Mouse (Mus musculus): ENCODE measurements around the gene Exo1. TPM values are rescaled to one million over a fixed set of nuclear protein-coding genes. Genes with fewer than 3 reads are reported as not detected.

Exo1 gene
- polyA plus RNA-seq (2017; shearing (Covaris generic)): 10 to 100 TPM in 1 of 3 experiments, 1 to 10 TPM in 2; 2.4 to 24.1 (median 2.8) TPM

DNA sequence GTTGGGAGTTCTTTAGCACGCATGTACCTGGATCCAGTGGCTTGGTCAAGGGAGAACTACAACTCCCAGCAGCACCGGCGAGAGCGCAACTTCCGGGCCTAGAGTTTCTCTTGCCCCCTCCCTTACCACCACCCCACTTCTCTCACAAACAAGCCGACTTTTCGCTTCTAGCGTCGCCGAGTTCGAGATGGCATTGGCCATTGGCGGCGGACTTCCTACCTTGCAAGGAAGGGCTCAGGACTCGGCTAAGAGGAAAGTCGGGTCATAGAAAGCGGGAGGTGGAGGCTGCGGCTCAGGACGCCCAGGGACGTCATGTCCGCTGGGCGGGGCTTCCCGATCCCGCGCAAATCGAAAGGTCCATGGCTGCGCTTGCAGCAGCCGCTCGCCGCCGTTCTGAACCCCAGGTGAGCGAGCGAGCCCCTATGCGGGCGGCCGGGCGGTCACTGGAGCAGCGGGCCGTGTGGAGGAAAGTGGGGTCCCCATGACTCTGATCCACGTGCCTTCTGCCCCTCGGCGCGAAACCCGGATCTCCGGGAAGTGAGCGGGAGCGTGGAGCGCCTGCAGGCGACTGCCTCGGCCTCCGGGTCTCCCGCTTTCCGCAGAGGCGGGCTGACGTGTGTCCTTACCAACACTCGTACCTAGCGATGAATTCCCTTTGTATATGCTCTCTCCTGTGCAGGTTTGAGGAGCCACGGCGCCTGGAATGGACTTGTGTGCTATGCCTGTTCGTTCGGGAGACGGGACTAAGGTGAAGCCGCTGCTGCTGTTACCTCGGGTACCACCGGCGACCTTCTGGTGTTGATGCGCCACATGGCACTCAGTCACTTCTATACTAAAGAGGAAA, at the start of gene Exo1:
TSS of gene Exo1 (plus strand) at position 129 of the 844 bp plus-strand sequence.
- peak; percentile 97 for ATAC-seq

GRCm38 (mm10) chr1:175855515-175855914, 24.9 kb upstream of the Exo1 start:
- ATAC-seq: no peak

GRCm38 (mm10) chr1:175867050-175867449, 13.3 kb upstream of the Exo1 start:
- no peak for ATAC-seq

- ATAC-seq: no peak
These were observed 12.8 kb upstream of the Exo1 start for GRCm38 (mm10) chr1:175867558-175867957.

DNA sequence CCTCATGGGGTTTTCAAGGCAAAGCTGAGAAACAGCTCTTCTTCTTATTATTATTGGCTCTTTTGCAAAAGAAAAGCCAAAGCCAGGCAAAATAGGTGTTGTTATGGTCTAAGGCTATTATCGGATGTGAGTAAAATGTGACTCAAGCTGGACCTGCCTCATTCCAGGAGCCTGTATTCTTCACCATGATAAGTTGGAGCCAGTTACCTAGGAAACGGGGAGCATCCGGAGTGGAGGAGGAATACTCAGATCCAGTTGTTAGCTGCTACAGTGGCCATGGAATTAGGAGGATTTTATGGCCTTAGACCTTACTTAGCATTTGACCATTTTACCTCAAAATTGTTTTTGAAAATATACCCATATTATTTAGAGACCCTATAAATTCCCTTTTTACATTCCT, 9.7 kb upstream of the Exo1 start:
- no peak for ATAC-seq

DNA sequence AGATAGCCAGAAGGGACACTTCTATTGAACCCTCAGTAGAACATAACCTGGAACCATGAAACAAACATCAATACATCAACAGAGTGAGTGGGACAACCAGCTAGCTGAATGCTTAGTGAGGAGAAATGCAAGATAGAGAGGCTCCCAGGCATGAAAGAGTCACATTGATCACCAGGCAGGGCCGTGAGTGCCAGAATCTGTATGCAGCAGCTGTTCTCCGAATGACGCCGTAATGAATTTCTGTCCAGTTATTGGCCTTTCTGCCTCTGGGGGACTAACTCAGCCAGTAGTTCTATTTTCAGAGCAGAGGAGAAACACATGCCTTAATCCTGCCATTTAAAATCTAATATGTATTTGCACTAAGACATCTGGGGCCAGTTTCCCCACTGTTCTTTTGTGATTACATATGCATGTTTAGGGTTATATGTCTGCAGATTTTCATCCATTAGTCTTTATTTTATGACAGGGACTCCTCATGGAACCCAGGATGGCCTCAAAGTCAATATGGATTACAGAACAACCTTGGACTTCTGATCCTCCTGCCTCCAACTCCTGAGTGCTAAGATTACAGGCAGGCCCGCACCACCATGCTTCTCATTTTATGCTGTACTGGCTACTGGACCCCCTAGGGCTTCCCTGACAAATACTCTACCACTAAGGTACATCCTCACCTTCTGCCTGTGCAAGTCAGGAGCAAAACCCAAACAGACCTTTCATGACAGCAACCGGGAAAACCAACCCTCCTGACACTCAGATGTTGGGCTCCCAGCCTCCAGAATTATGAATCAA, 8.2 kb upstream of the Exo1 start:
- ATAC-seq: no peak

- ATAC-seq: no peak
These were observed 3.0 kb downstream of the Exo1 start for GRCm38 (mm10) chr1:175883398-175883797.

DNA sequence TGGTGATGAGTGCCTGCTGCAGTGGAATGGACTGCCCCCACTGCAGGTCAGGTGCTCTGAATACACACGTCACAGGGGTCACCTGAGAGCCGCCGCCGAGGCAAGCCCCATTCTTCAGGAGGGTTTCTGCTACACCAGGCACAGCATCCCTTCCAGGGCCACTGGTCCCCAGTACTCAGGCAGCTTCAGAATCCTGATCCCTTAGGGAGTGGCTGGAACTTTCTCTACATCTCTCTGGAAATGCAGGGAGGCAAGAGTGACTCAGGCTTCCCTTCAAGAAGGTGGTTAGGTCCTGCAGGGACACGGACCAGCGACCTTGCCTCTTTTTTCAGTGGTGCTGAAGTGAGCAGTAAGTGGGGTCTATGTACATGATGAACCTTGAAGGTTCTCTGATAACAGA, 12.9 kb downstream of the Exo1 start:
- ATAC-seq: no peak

DNA sequence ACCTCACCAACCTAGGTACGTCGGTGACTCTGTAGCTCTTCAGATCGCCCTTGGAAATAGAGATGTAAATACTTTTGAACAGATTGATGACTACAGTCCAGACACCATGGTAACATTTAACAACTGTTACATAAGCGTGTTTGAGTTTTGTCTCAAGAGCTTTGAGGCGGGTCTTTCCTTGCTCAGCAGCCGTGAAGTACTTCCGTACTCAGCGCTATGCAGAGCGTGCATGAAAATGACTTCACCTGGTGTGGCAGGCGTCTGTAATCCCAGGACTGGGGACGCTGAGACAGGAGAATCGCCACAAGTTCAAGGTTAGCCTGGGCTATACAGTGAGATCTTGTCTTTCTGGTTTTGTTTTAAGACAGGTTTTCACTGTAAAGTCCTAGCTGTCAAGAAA, 13.3 kb downstream of the Exo1 start:
- ATAC-seq: no peak

- no peak for ATAC-seq
These were observed 30.8 kb downstream of the Exo1 start for GRCm38 (mm10) chr1:175911207-175911606.

- ATAC-seq: no peak
These were observed 31.7 kb downstream of the Exo1 start for GRCm38 (mm10) chr1:175912038-175912437.

- no peak for ATAC-seq
These were observed 33.4 kb downstream of the Exo1 start for GRCm38 (mm10) chr1:175913728-175914303.

GRCm38 (mm10) chr1:175920029-175920428, 39.6 kb downstream of the Exo1 start, which contains the start of gene Gm38100:
Gm38100 (plus strand) TSS chr1:175920329.
- no peak for ATAC-seq

GRCm38 (mm10) chr1:175921091-175921490, 40.7 kb downstream of the Exo1 start:
- no peak for ATAC-seq

GRCm38 (mm10) chr1:175923848-175924787, 43.7 kb downstream of the Exo1 start:
- peak; percentile 68 for ATAC-seq

- ATAC-seq: no peak
These were observed 51.0 kb downstream of the Exo1 start for GRCm38 (mm10) chr1:175931391-175931790.

- no peak for ATAC-seq
These were observed 55.9 kb downstream of the Exo1 start for GRCm38 (mm10) chr1:175936282-175936737.

GRCm38 (mm10) chr1:175938731-175939130, 58.4 kb downstream of the Exo1 start:
- no peak for ATAC-seq

- ATAC-seq: no peak
These were observed 62.8 kb downstream of the Exo1 start for GRCm38 (mm10) chr1:175943168-175943567.

DNA sequence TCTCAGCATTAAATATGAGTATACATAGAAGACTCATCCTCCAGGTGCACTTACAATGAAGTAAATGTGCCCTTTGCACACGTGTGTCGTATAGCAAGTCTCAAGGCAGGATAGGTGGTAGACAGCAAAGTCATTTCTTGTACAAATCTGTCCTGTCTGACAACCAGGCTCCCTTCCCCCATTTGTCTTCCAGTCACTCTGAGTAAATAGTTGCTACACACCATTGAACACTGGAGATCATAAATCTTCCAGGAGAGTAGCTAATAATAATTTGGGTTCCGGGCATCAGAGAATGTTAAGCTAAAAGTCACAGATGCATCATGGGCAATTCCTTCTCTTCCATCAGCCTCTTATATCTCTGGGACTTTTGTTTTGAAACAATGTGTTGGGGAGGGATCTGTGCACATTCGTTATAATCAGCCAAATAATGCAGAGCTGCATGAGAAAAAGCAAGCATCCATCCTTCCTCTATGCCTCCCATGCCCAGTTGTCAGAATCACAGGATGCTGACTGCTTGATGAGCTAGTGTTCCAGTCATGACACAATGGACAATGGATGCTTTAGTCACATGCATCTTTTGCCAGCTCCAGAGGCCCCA, 66.4 kb downstream of the Exo1 start:
- ATAC-seq: no peak

DNA sequence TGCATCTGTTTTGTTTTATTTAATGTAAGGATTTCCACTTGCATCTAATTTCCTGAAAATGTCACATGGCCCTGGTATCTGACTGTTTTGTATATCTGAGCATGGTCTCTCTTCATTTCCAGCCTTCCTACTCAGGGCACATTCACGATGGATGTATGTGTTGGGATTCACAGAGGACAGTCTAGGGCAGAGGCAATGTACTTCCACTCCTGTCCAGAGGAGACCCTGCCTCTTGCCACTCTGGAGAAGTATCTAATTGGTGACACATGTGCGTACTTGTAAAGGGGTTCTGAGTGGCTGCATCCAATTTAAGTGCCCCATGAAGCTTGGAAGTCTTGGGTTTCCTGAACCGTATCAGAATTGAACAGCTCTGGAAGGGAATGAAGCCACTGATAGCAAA, 70.0 kb downstream of the Exo1 start:
- ATAC-seq: no peak

- no peak for ATAC-seq
These were observed 70.5 kb downstream of the Exo1 start for GRCm38 (mm10) chr1:175950851-175951250.
